Mouse (Mus musculus): ENCODE results near the gene St3gal3. TPM values are rescaled to one million over a fixed set of nuclear protein-coding genes. Genes with fewer than 3 reads are reported as not detected.

St3gal3 gene
- total and polyA plus RNA-seq, 3 experiments = 16.4 to 23.3 TPM; not detected in 1

DNA sequence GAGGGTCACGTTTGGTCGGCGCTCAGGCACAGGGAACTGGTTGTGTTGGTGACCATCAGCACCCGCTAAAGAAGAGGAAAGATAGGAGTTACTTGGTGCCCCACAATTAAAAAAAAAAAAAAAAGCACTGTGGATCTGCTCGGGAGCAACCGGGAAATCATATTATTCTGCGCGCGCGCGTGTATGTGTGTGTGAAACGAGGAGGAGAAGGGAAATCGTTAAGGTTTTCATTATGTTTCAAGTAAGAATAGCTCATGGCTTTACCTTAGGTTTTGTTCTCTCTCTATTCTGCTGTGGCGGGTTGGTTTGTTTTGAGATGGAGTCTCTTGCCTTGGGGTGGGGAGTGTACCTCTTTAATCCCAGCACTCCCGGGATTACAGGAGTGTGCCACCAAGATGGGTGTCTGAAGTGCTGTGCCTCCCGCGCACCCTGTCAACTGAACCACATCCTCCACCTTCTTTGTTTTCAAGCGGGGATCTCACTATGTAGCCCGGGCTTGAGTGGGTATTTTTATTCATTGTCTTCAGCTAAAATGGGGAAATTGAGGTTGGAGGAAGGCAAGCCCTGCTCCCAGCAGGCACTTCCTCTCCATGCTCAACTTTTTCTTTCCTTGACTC is 219.1 kb downstream of the St3gal3 start (continued):
- TF ChIP-seq MXI1 (IDR thresholded peaks at IDR 0.05; ENCODE audit: low read depth, low read length) = peak; percentile 44; the same call in 1 of the 2 replicates
- no peak for TF ChIP-seq MEF2A (IDR thresholded peaks at IDR 0.05; ENCODE audit: extremely low read depth, insufficient replicate concordance, low read depth, low read length, poor library complexity, severe bottlenecking)

DNA sequence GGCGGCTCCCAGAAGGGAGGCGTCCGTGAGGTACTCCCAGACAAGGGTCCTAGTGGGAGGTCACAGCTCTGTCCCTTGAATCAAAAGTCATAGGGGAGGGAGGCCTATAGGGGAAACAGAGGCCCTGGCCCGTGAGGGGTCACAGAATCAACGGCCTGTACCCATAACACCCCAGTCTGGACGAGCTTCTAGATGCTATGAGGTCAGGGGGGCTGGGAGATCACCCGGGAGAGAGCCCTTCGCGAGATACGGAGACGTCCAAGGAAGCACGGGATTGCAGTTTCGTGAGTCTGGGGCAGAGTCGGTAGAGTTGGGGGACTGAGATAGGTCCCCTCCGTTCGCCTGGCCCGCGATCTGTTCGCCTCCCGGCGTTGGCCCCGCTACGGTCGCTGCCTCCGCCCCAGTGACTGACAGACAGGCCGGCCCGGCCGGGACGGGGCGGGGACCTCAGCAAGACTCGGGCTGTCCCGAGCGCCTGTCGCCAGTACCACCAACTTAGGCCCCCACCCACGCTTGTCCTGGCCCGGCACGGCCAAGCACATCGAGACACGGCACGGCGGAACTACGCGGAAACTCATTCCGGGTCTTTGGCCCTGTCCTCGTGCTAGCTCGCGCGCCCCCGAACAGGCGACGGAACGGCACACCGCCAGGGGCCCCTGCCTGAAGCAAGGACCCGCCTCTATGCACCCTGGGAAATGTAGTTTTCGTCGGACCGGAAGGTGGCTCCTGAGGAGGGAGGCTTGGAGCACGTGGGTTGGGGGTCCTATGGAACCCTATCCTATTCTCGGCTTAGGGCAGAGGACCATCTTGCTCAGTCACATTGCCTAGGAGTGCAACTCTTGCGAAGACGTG is 219.9 kb downstream of the St3gal3 start, which contains the start of gene Ipo13:
TSS of gene Ipo13 (minus strand) at position 409 of the 852 bp plus-strand sequence.
- peak within 1 kb of the TSS; percentile 75 for H3K9ac ChIP-seq (ENCODE audit: control insufficient read depth, low read depth, low read length, poor library complexity, severe bottlenecking)
- peaks cover 13 to 33% of the 10 kb centered on the region in 2 experiments for H3K4me1 ChIP-seq (ENCODE audit: control insufficient read depth in 1 of 2, insufficient read depth in 2 of 2, low read length in 2 of 2)
- no peaks in the 10 kb centered on the region for H3K9me3 ChIP-seq (replicated peaks; ENCODE audit: insufficient read depth, low read length)
- peak within 1 kb of the TSS; percentile 80 for H3K27ac ChIP-seq (ENCODE audit: control insufficient read depth, low read depth, low read length)
- DNase-seq (ENCODE audit: low read depth, low spot score) = peak; percentile 97
- H3K79me2 ChIP-seq (ENCODE audit: control insufficient read depth, insufficient read depth, low read length, poor library complexity) = peaks cover 39% of the 10 kb centered on the region
- H3K4me3 ChIP-seq (ENCODE audit: control insufficient read depth in 1 of 2, insufficient read depth in 1 of 2, low read depth in 2 of 2, low read length in 2 of 2) = peak within 1 kb of the TSS; percentile 90 to 96
- H3K36me3 ChIP-seq (ENCODE audit: control insufficient read depth in 1 of 2, insufficient read depth in 2 of 2, low read length in 2 of 2) = peaks cover 0 to 34% of the 10 kb centered on the region in 2 experiments; a peak in 2 of 4 replicates
- no peaks in the 10 kb centered on the region for H3K27me3 ChIP-seq (ENCODE audit: control insufficient read depth in 1 of 2, insufficient read depth in 2 of 2, low read length in 2 of 2)
- TF ChIP-seq GABPA (IDR thresholded peaks at IDR 0.05; ENCODE audit: low read depth, low read length) (no peak), RAD21 (IDR thresholded peaks at IDR 0.05; ENCODE audit: low read depth, low read length) (no peak), NRF1 (IDR thresholded peaks at IDR 0.05; ENCODE audit: insufficient read depth, low read depth, low read length, poor library complexity, severe bottlenecking) (no peak), TAL1 (IDR thresholded peaks at IDR 0.05; ENCODE audit: low read length) (no peak), EP300 (IDR thresholded peaks at IDR 0.05; ENCODE audit: low read depth in 1 of 2, low read length in 2 of 2) (no peak; a peak in 1 of 4 replicates), MAFK (IDR thresholded peaks at IDR 0.05; ENCODE audit: borderline replicate concordance, low read depth, low read length) (no peak), CHD2 (IDR thresholded peaks at IDR 0.05; ENCODE audit: low read length) (no peak), E2F4 (IDR thresholded peaks at IDR 0.05; ENCODE audit: borderline replicate concordance, low read depth, low read length) (no peak), SIN3A (IDR thresholded peaks at IDR 0.05; ENCODE audit: low read length) (peak; percentile 97; the same call in 1 of the 2 replicates), ZNF384 (IDR thresholded peaks at IDR 0.05; ENCODE audit: low read depth, low read length) (no peak), POLR2A (IDR thresholded peaks at IDR 0.05; ENCODE audit: control insufficient read depth in 1 of 2, insufficient read depth in 1 of 2, low read depth in 1 of 2, low read length in 2 of 2, poor library complexity in 1 of 2) (peak; percentile 26 to 79; a peak in 3 of 4 replicates), KAT2A (conservative IDR thresholded peaks at IDR 0.05; ENCODE audit: low read depth, low read length) (peak; percentile 91), POLR2AphosphoS2 (IDR thresholded peaks at IDR 0.05; ENCODE audit: low read length) (peak; percentile 86), CHD1 (IDR thresholded peaks at IDR 0.05; ENCODE audit: low read depth, low read length) (no peak; the same call in 1 of the 2 replicates), GATA1 (IDR thresholded peaks at IDR 0.05; ENCODE audit: low read depth, low read length) (no peak), MYB (IDR thresholded peaks at IDR 0.05; ENCODE audit: low read depth, low read length) (no peak), MXI1 (IDR thresholded peaks at IDR 0.05; ENCODE audit: low read depth, low read length) (peak; percentile 99), BHLHE40 (IDR thresholded peaks at IDR 0.05; ENCODE audit: borderline replicate concordance, low read depth, low read length) (no peak; the same call in 1 of the 2 replicates), CTCF (IDR thresholded peaks at IDR 0.05 in 2 of 3, conservative IDR thresholded peaks at IDR 0.05 in 1 of 3; ENCODE audit: control insufficient read depth in 1 of 3, insufficient read depth in 1 of 3, low read depth in 2 of 3, low read length in 3 of 3, poor library complexity in 1 of 3, severe bottlenecking in 1 of 3) (peak in 1 of 3 experiments; percentile 8; a peak in 1 of 6 replicates), USF1 (IDR thresholded peaks at IDR 0.05; ENCODE audit: low read depth, low read length) (peak; percentile 85), ELF1 (IDR thresholded peaks at IDR 0.05; ENCODE audit: low read depth, low read length) (peak; percentile 83), UBTF (IDR thresholded peaks at IDR 0.05; ENCODE audit: borderline replicate concordance, insufficient read depth, low read depth, low read length) (no peak), MAZ (IDR thresholded peaks at IDR 0.05; ENCODE audit: low read depth, low read length) (peak; percentile 81), TBP (IDR thresholded peaks at IDR 0.05; ENCODE audit: low read depth, low read length) (peak; percentile 48), TCF12 (IDR thresholded peaks at IDR 0.05; ENCODE audit: low read depth, low read length) (peak; percentile 33), MAX (IDR thresholded peaks at IDR 0.05; ENCODE audit: low read length) (peak; percentile 99), SMC3 (IDR thresholded peaks at IDR 0.05; ENCODE audit: low read depth, low read length) (peak; percentile 5; the same call in 1 of the 2 replicates), ZMIZ1 (IDR thresholded peaks at IDR 0.05; ENCODE audit: low read depth, low read length) (peak; percentile 76), MEF2A (IDR thresholded peaks at IDR 0.05; ENCODE audit: extremely low read depth, insufficient replicate concordance, low read depth, low read length, poor library complexity, severe bottlenecking) (no peak), USF2 (IDR thresholded peaks at IDR 0.05; ENCODE audit: borderline replicate concordance in 1 of 2, insufficient read depth in 1 of 2, low read depth in 1 of 2, low read length in 2 of 2) (no peak), ETS1 (IDR thresholded peaks at IDR 0.05; ENCODE audit: low read depth, low read length) (0 out of 2 replicates have a peak, but pooled peaks have one; percentile 31)
